Mouse (Mus musculus): ENCODE measurements around the gene Cfap206. TPM values are rescaled to one million over a fixed set of nuclear protein-coding genes. Genes with fewer than 3 reads are reported as not detected.
"Not testable (repeated sequence)": the region's sequence is repeated elsewhere in the genome, so short reads cannot be mapped to it uniquely, and the experiment has no call there.

Cfap206 gene
- 0.74 and 1.2 TPM in 2 replicates for polyA plus RNA-seq (2014; fragmentation: Nextera tagmentation; extraction: Ambion mirVana)

- ATAC-seq (replicated peaks; ENCODE audit: insufficient number of reproducible peaks, low FRiP score, low TSS enrichment, low read depth) (peak; percentile 91), DNase-seq (ENCODE audit: low spot score) (peak; percentile 88)
- Histone ChIP-seq H3K9ac (replicated peaks; ENCODE audit: low read length) (peak within 1 kb of the TSS; percentile 33; the same call in 1 of the 2 replicates), H3K9me3 (replicated peaks; ENCODE audit: control insufficient read depth, low read length) (no peaks in the 10 kb centered on the region), H3K27me3 (ENCODE audit: control insufficient read depth, insufficient read depth, low read length) (no peaks in the 10 kb centered on the region; the same call in 1 of the 2 replicates), H3K36me3 (replicated peaks; ENCODE audit: control insufficient read depth, insufficient read depth, low read depth, low read length) (no peaks in the 10 kb centered on the region), H3K4me1 (ENCODE audit: control insufficient read depth, insufficient read depth, low read length) (no peaks in the 10 kb centered on the region), H3K4me2 (ENCODE audit: low read depth, low read length) (peak within 1 kb of the TSS; percentile 86), H3K4me3 (ENCODE audit: low read depth, low read length) (peak within 1 kb of the TSS; percentile 45), H3K27ac (replicated peaks; ENCODE audit: low read depth, low read length) (no peak within 1 kb of the TSS)
- WGBS: under 1% methylated on average over 38 of the region's 38 CpGs
Observed at GRCm38 (mm10) chr4:34729851-34730341, at the start of gene Cfap206. Cfap206 (minus strand) TSS chr4:34730206.

- peak within 1 kb of the TSS; percentile 78 for H3K9ac ChIP-seq (replicated peaks; ENCODE audit: low read length)
- no peaks in the 10 kb centered on the region for H3K9me3 ChIP-seq (replicated peaks; ENCODE audit: control insufficient read depth, low read length)
- no peaks in the 10 kb centered on the region for H3K36me3 ChIP-seq (replicated peaks; ENCODE audit: control insufficient read depth, insufficient read depth, low read depth, low read length)
- H3K4me1 ChIP-seq (ENCODE audit: control insufficient read depth, insufficient read depth, low read length): no peaks in the 10 kb centered on the region
- H3K27ac ChIP-seq (replicated peaks; ENCODE audit: low read depth, low read length): peak within 1 kb of the TSS; percentile 53; the same call in 1 of the 2 replicates
- peak within 1 kb of the TSS; percentile 70 for H3K4me3 ChIP-seq (ENCODE audit: low read depth, low read length)
- DNase-seq (ENCODE audit: low spot score) (peak; percentile 95), ATAC-seq (replicated peaks; ENCODE audit: insufficient number of reproducible peaks, low FRiP score, low TSS enrichment, low read depth) (peak; percentile 90)
- H3K27me3 ChIP-seq (ENCODE audit: control insufficient read depth, insufficient read depth, low read length): no peaks in the 10 kb centered on the region
- H3K4me2 ChIP-seq (ENCODE audit: low read depth, low read length): peak within 1 kb of the TSS; percentile 34
- whole genome bisulfite sequencing: 6% methylated on average over 40 of the region's 40 CpGs
Observed at GRCm38 (mm10) chr4:34777677-34778527, 47.9 kb upstream of the Cfap206 start, which contains the start of gene Smim8. Smim8 (minus strand) TSS chr4:34778423.

- 18% methylated on average over 8 of the region's 8 CpGs for WGBS
- Histone ChIP-seq H3K9me3 (replicated peaks; ENCODE audit: control insufficient read depth, low read length) (no peaks in the 10 kb centered on the region), H3K27me3 (ENCODE audit: control insufficient read depth, insufficient read depth, low read length) (no peaks in the 10 kb centered on the region), H3K4me2 (ENCODE audit: low read depth, low read length) (no peak overlapping the region), H3K36me3 (replicated peaks; ENCODE audit: control insufficient read depth, insufficient read depth, low read depth, low read length) (no peaks in the 10 kb centered on the region), H3K27ac (replicated peaks; ENCODE audit: low read depth, low read length) (no peak overlapping the region), H3K9ac (replicated peaks; ENCODE audit: low read length) (no peak overlapping the region), H3K4me1 (ENCODE audit: control insufficient read depth, insufficient read depth, low read length) (no peaks in the 10 kb centered on the region), H3K4me3 (ENCODE audit: low read depth, low read length) (no peak overlapping the region)
- DNase-seq (ENCODE audit: low spot score): peak; percentile 9
- no peak for ATAC-seq (replicated peaks; ENCODE audit: insufficient number of reproducible peaks, low FRiP score, low TSS enrichment, low read depth)
Observed at GRCm38 (mm10) chr4:34771652-34772371, 41.8 kb upstream of the Cfap206 start.

DNA sequence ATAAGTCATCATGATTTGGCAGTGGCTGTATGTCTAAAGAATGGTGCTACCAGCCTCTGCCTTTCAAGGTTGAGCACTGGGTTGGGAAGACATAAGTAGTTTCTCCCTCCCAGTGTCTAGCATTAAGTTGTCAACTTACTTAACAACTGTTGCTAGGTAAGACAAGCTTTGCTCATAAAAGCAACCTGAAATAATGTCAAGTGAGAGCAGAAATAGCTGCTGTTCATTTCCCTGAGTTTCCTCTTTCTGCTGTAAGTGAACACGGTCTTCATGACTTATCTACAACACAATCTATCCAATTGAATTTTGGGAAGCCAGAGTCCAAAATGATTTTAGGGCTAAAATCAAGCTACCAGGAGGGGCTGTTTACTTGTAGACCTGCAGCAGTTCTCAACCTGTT lies 26.2 kb upstream of the Cfap206 start, which contains the start of gene Gm136:
Gene Gm136, minus strand, starts transcription at position 101 of the 400 bp plus-strand sequence.
- H3K4me1 ChIP-seq (ENCODE audit: control insufficient read depth, insufficient read depth, low read length): no peaks in the 10 kb centered on the region
- WGBS: 80% methylated on average over 1 of the region's 1 CpGs
- no peaks in the 10 kb centered on the region for H3K9me3 ChIP-seq (replicated peaks; ENCODE audit: control insufficient read depth, low read length)
- ATAC-seq (replicated peaks; ENCODE audit: insufficient number of reproducible peaks, low FRiP score, low TSS enrichment, low read depth) (no peak), DNase-seq (ENCODE audit: low spot score) (no peak)
- H3K27ac ChIP-seq (replicated peaks; ENCODE audit: low read depth, low read length): no peak within 1 kb of the TSS
- no peak within 1 kb of the TSS for H3K4me3 ChIP-seq (ENCODE audit: low read depth, low read length)
- H3K9ac ChIP-seq (replicated peaks; ENCODE audit: low read length): no peak within 1 kb of the TSS
- no peak within 1 kb of the TSS for H3K4me2 ChIP-seq (ENCODE audit: low read depth, low read length)
- H3K27me3 ChIP-seq (ENCODE audit: control insufficient read depth, insufficient read depth, low read length): no peaks in the 10 kb centered on the region
- no peaks in the 10 kb centered on the region for H3K36me3 ChIP-seq (replicated peaks; ENCODE audit: control insufficient read depth, insufficient read depth, low read depth, low read length)

- Histone ChIP-seq H3K4me3 (ENCODE audit: low read depth, low read length) (no peak overlapping the region), H3K27ac (replicated peaks; ENCODE audit: low read depth, low read length) (no peak overlapping the region), H3K4me2 (ENCODE audit: low read depth, low read length) (no peak overlapping the region), H3K9ac (replicated peaks; ENCODE audit: low read length) (no peak overlapping the region), H3K9me3 (replicated peaks; ENCODE audit: control insufficient read depth, low read length) (no peaks in the 10 kb centered on the region), H3K36me3 (replicated peaks; ENCODE audit: control insufficient read depth, insufficient read depth, low read depth, low read length) (no peaks in the 10 kb centered on the region), H3K27me3 (ENCODE audit: control insufficient read depth, insufficient read depth, low read length) (no peaks in the 10 kb centered on the region), H3K4me1 (ENCODE audit: control insufficient read depth, insufficient read depth, low read length) (no peaks in the 10 kb centered on the region)
- 49% methylated on average over 6 of the region's 6 CpGs for WGBS
- DNase-seq (ENCODE audit: low spot score): no peak
- no peak for ATAC-seq (replicated peaks; ENCODE audit: insufficient number of reproducible peaks, low FRiP score, low TSS enrichment, low read depth)
Observed at GRCm38 (mm10) chr4:34749236-34749635, 19.2 kb upstream of the Cfap206 start.

- no peaks in the 10 kb centered on the region for H3K9me3 ChIP-seq (replicated peaks; ENCODE audit: control insufficient read depth, low read length)
- H3K27ac ChIP-seq (replicated peaks; ENCODE audit: low read depth, low read length): no peak overlapping the region
- no peak overlapping the region for H3K9ac ChIP-seq (replicated peaks; ENCODE audit: low read length)
- DNase-seq (ENCODE audit: low spot score): no peak
- no peak for ATAC-seq (replicated peaks; ENCODE audit: insufficient number of reproducible peaks, low FRiP score, low TSS enrichment, low read depth)
- H3K4me1 ChIP-seq (ENCODE audit: control insufficient read depth, insufficient read depth, low read length): no peaks in the 10 kb centered on the region
- H3K36me3 ChIP-seq (replicated peaks; ENCODE audit: control insufficient read depth, insufficient read depth, low read depth, low read length): no peaks in the 10 kb centered on the region
- H3K4me3 ChIP-seq (ENCODE audit: low read depth, low read length): no peak overlapping the region
- H3K27me3 ChIP-seq (ENCODE audit: control insufficient read depth, insufficient read depth, low read length): no peaks in the 10 kb centered on the region; the same call in 1 of the 2 replicates
- no peak overlapping the region for H3K4me2 ChIP-seq (ENCODE audit: low read depth, low read length)
- 74% methylated on average over 3 of the region's 3 CpGs for WGBS
Observed at GRCm38 (mm10) chr4:34734461-34734860, 4.5 kb upstream of the Cfap206 start.

DNA sequence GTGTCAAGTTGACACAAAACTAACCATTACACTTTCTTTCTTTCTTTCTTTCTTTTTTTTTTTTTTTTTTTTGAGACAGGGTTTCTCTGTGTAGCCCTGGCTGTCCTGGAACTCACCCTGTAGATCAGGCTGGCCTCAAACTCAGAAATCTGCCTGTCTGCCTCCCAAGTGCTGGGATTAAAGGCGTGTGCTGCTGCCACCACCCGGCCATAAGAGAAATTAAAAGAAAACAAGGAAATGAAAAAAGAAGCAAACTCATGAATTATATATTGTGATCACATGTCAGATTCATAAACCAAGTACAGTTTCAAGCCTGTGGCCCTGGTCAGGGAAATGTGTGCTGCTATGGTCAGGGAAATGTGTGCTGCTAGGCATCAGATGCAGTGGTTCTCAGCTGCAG lies 3.4 kb upstream of the Cfap206 start:
- not testable (repeated sequence) for H3K27me3 ChIP-seq (ENCODE audit: control insufficient read depth, insufficient read depth, low read length); H3K36me3 ChIP-seq (replicated peaks; ENCODE audit: control insufficient read depth, insufficient read depth, low read depth, low read length); H3K4me3 ChIP-seq (ENCODE audit: low read depth, low read length); DNase-seq (ENCODE audit: low spot score); H3K27ac ChIP-seq (replicated peaks; ENCODE audit: low read depth, low read length); H3K4me2 ChIP-seq (ENCODE audit: low read depth, low read length); H3K9me3 ChIP-seq (replicated peaks; ENCODE audit: control insufficient read depth, low read length); ATAC-seq (replicated peaks; ENCODE audit: insufficient number of reproducible peaks, low FRiP score, low TSS enrichment, low read depth); H3K4me1 ChIP-seq (ENCODE audit: control insufficient read depth, insufficient read depth, low read length); H3K9ac ChIP-seq (replicated peaks; ENCODE audit: low read length)
- 37% methylated on average over 2 of the region's 2 CpGs for WGBS
